Mouse (Mus musculus) kidney, embryonic 15.5 days (tissue): ENCODE results near the gene Gpbp1l1. TPM values are rescaled to one million over a fixed set of nuclear protein-coding genes. Genes with fewer than 3 reads are reported as not detected.

ENCODE experiments used
- ATAC-seq: fragments of 200-750 bp; cut with Nextera tagmentation; replicated peaks from 2 replicates; pipeline ENCODE4 v1.8.0; 2017; ENCODE audit warnings: moderate TSS enrichment; ENCODE audit not compliant: low FRiP score
- H3K27ac ChIP-seq: fragments of 300-500 bp; sonication (generic); 2 replicates; pipeline ENCODE4 v1.5.1; 2015; ENCODE audit warnings: mild to moderate bottlenecking, inconsistent platforms
- H3K27me3 ChIP-seq: fragments of 300-500 bp; sonication (generic); 2 replicates; pipeline ENCODE4 v1.6.1; 2015; ENCODE audit warnings: inconsistent platforms
- H3K36me3 ChIP-seq: fragments of 300-500 bp; sonication (generic); 2 replicates; pipeline ENCODE4 v1.6.1; 2015; ENCODE audit warnings: inconsistent platforms
- H3K4me1 ChIP-seq: fragments of 300-500 bp; sonication (generic); 2 replicates; pipeline ENCODE4 v1.6.1; 2015; ENCODE audit warnings: inconsistent platforms
- H3K4me2 ChIP-seq: fragments of 300-500 bp; sonication (generic); 2 replicates; pipeline ENCODE4 v1.6.1; 2015; ENCODE audit warnings: moderate library complexity, mild to moderate bottlenecking, inconsistent platforms
- H3K4me3 ChIP-seq: fragments of 300-500 bp; sonication (generic); replicated peaks from 2 replicates; pipeline ENCODE4 v1.5.1; 2015; ENCODE audit warnings: mild to moderate bottlenecking, inconsistent platforms
- H3K9ac ChIP-seq: fragments of 300-500 bp; sonication (generic); 2 replicates; pipeline ENCODE4 v1.6.1; 2015; ENCODE audit warnings: mild to moderate bottlenecking, inconsistent platforms
- H3K9me3 ChIP-seq: fragments of 300-500 bp; sonication (generic); replicated peaks from 2 replicates; pipeline ENCODE4 v1.6.1; 2016; ENCODE audit warnings: inconsistent platforms
- WGBS: fragments of 180-500 bp; shearing (Covaris S2); methylation state at CpG from one replicate; pipeline ENCODE4 v1.1.7; 2015; ENCODE audit warnings: mixed read lengths; 5-methylcytosine and 5-hydroxymethylcytosine counted together
- polyA plus RNA-seq: library from polyadenylated mRNA; unstranded; fragments of >200 nt; fragmentation: Nextera tagmentation; extraction: Ambion mirVana; gene quantifications from 2 replicates; pipeline ENCODE4 v1.2.1, GENCODE M21; 2015

Gpbp1l1 gene
- polyA plus RNA-seq, 1 experiment from 2014 or later: 40.7 TPM

- Histone ChIP-seq H3K27ac (peak overlapping the region; percentile 86), H3K9ac (peak overlapping the region; percentile 56), H3K4me3 (peak overlapping the region; percentile 58), H3K4me1 (peaks cover 25% of the 10 kb centered on the region), H3K4me2 (peak overlapping the region; percentile 91), H3K9me3 (no peaks in the 10 kb centered on the region), H3K27me3 (no peaks in the 10 kb centered on the region), H3K36me3 (peaks cover 56% of the 10 kb centered on the region)
- peak; percentile 96 for ATAC-seq
- under 1% methylated on average over 50 of the region's 50 CpGs for WGBS
Observed at GRCm38 (mm10) chr4:116596978-116597881, 39.8 kb downstream of the Gpbp1l1 start.

GRCm38 (mm10) chr4:116612621-116613020 lies 55.2 kb downstream of the Gpbp1l1 start:
- H3K4me2 ChIP-seq: no peak overlapping the region
- peaks cover 83% of the 10 kb centered on the region for H3K36me3 ChIP-seq
- H3K27me3 ChIP-seq: no peaks in the 10 kb centered on the region
- no peak overlapping the region for H3K9ac ChIP-seq
- H3K4me3 ChIP-seq: no peak overlapping the region
- no peak for ATAC-seq
- 90% methylated on average over 2 of the region's 2 CpGs for WGBS
- H3K27ac ChIP-seq: no peak overlapping the region
- H3K9me3 ChIP-seq: no peaks in the 10 kb centered on the region
- H3K4me1 ChIP-seq: no peaks in the 10 kb centered on the region

GRCm38 (mm10) chr4:116615237-116615636 lies 57.8 kb downstream of the Gpbp1l1 start:
- Histone ChIP-seq H3K4me1 (no peaks in the 10 kb centered on the region), H3K9ac (no peak overlapping the region), H3K4me3 (no peak overlapping the region), H3K36me3 (peaks cover 84% of the 10 kb centered on the region), H3K4me2 (no peak overlapping the region), H3K9me3 (no peaks in the 10 kb centered on the region), H3K27me3 (no peaks in the 10 kb centered on the region), H3K27ac (no peak overlapping the region)
- no peak for ATAC-seq
- 98% methylated on average over 2 of the region's 2 CpGs for WGBS

DNA sequence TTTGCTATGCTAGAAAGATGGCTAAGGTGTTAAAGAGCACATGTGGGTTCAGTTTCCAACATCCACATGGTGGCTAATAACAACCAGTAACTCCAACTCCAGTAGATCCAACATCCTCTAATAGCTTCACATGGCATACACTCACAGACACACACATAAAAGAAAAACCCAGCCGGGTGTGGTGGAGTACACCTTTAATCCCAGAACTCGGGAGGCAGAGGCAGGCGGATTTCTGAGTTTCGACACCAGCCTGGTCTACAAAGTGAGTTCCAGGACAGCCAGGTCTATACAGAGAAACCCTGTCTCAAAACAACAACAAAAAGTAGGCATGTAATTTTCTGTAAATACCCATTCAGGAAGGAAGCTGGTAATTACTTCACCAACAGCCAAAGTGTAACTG lies 67.4 kb downstream of the Gpbp1l1 start:
- WGBS: 90% methylated on average over 4 of the region's 4 CpGs
- no peak for ATAC-seq
- no peak overlapping the region for H3K27ac ChIP-seq
- no peaks in the 10 kb centered on the region for H3K9me3 ChIP-seq
- H3K4me2 ChIP-seq: no peak overlapping the region
- H3K9ac ChIP-seq: no peak overlapping the region
- no peak overlapping the region; the same call in 1 of the 2 replicates for H3K4me3 ChIP-seq
- peaks cover 43% of the 10 kb centered on the region for H3K36me3 ChIP-seq
- H3K27me3 ChIP-seq: no peaks in the 10 kb centered on the region
- peaks cover 19% of the 10 kb centered on the region for H3K4me1 ChIP-seq

DNA sequence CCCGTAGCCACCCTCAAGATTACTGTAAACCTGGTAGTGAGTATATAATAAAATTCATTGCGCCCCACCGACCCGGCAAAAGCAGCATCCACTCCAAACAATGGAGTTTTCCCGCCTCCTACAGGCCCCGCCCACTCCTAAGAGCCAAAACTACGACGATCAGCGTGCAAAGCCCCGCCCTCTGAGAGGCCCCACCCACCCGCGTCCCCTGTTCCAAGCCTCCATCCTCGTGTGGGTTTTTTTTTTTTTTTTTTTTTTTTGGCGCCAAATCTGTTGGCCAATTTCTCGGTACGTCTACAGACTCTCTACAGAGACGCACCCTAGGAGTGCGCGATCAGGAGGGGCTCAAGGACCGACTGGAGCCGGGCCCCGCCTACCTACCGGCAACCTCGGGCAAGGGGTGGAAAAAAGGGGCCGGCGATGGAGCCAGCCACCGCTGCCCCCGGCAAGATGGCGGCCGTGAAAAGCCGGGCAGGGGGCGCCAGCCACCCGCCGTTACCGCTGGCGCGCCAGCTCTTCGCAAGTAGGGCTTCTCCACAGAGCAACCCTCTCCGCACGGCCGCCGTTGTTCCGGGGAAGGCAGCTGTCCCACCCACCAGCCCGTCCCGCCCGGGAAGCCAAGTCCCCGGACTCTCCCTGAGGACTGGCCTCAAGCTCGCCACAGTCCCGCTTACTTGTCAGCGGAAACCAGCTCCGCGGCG lies 69.3 kb downstream of the Gpbp1l1 start:
- Histone ChIP-seq H3K36me3 (peaks cover 25% of the 10 kb centered on the region), H3K4me3 (peak overlapping the region; percentile 100), H3K27ac (peak overlapping the region; percentile 97), H3K27me3 (no peaks in the 10 kb centered on the region), H3K9ac (peak overlapping the region; percentile 97), H3K4me2 (peak overlapping the region; percentile 86), H3K4me1 (peaks cover 19% of the 10 kb centered on the region), H3K9me3 (no peaks in the 10 kb centered on the region)
- peak; percentile 78 for ATAC-seq
- WGBS: under 1% methylated on average over 53 of the region's 53 CpGs

DNA sequence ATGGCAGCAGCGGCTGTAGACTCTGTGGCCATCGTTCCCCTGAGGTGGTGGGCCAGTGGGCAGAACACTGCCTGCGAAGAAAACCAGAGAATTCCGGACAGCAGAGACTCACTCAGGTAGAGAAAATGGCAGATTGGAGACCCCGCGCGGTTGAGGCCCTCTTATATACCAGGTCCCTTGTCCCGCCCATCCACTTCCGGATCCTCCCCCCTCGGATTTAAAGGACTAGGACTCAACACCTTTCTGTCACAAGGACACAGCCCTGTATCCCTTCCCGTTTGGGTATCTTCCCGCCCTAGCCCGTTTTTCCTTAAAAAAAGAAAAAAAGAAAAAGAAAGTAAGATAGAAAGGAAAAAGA lies 69.9 kb downstream of the Gpbp1l1 start:
- Histone ChIP-seq H3K36me3 (peaks cover 24% of the 10 kb centered on the region), H3K4me2 (peak overlapping the region; percentile 86), H3K4me3 (peak overlapping the region; percentile 100), H3K4me1 (peaks cover 19% of the 10 kb centered on the region), H3K27ac (peak overlapping the region; percentile 97), H3K9ac (peak overlapping the region; percentile 97), H3K9me3 (no peaks in the 10 kb centered on the region), H3K27me3 (no peaks in the 10 kb centered on the region)
- WGBS: under 1% methylated on average over 13 of the region's 13 CpGs
- peak; percentile 94 for ATAC-seq

- WGBS: 5% methylated on average over 23 of the region's 23 CpGs
- peak; percentile 90 for ATAC-seq
Observed at GRCm38 (mm10) chr4:116627722-116628662, 70.5 kb downstream of the Gpbp1l1 start, which contains the start of gene Nasp. Nasp (minus strand) TSS chr4:116627941.

GRCm38 (mm10) chr4:116635197-116635596 lies 77.7 kb downstream of the Gpbp1l1 start:
- Histone ChIP-seq H3K4me3 (no peak overlapping the region), H3K9ac (no peak overlapping the region)
- no peak for ATAC-seq

More at GRCm38 (mm10) chr4:116627722-116628662, 70.5 kb downstream of the Gpbp1l1 start, which contains the start of gene Nasp:
- H3K4me1 ChIP-seq: peaks cover 19% of the 10 kb centered on the region
- H3K27me3 ChIP-seq: no peaks in the 10 kb centered on the region
- peaks cover 19% of the 10 kb centered on the region for H3K36me3 ChIP-seq
- peak within 1 kb of the TSS; percentile 97 for H3K27ac ChIP-seq
- peak within 1 kb of the TSS; percentile 100 for H3K4me3 ChIP-seq
- peak within 1 kb of the TSS; percentile 86 for H3K4me2 ChIP-seq
- no peaks in the 10 kb centered on the region for H3K9me3 ChIP-seq
- H3K9ac ChIP-seq: peak within 1 kb of the TSS; percentile 97

DNA sequence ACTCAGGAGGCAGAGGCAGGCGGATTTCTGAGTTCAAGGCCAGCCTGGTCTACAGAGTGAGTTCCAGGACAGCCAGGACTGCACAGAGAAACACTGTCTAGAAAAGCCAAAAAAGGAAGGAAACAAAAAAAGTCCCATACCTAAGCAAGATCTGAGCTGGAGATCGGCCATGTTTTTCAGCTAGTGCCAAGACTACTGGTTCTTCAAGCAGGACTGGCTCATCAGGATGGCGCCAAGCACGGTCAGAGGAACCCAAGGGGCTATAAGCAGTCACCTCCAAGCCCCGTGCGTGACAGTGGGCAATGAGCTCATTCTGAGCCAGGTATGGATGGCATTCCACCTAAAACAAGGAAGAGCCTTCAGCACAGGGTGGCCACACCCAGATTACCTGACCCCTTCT lies 81.4 kb downstream of the Gpbp1l1 start:
- Histone ChIP-seq H3K36me3 (peaks cover 97% of the 10 kb centered on the region), H3K27me3 (no peaks in the 10 kb centered on the region), H3K27ac (no peak overlapping the region), H3K9me3 (no peaks in the 10 kb centered on the region), H3K9ac (no peak overlapping the region), H3K4me1 (no peaks in the 10 kb centered on the region), H3K4me2 (no peak overlapping the region), H3K4me3 (no peak overlapping the region)
- no peak for ATAC-seq
- 93% methylated on average over 6 of the region's 6 CpGs for WGBS

More at GRCm38 (mm10) chr4:116635197-116635596, 77.7 kb downstream of the Gpbp1l1 start:
- no peak overlapping the region for H3K4me2 ChIP-seq
- H3K36me3 ChIP-seq: peaks cover 70% of the 10 kb centered on the region
- no peaks in the 10 kb centered on the region for H3K9me3 ChIP-seq
- no peaks in the 10 kb centered on the region for H3K27me3 ChIP-seq
- H3K4me1 ChIP-seq: no peaks in the 10 kb centered on the region
- WGBS: 89% methylated on average over 1 of the region's 1 CpGs
- no peak overlapping the region for H3K27ac ChIP-seq

- 94% methylated on average over 1 of the region's 1 CpGs for WGBS
- Histone ChIP-seq H3K9ac (no peak overlapping the region), H3K4me3 (no peak overlapping the region), H3K36me3 (peaks cover 95% of the 10 kb centered on the region), H3K4me2 (no peak overlapping the region), H3K9me3 (no peaks in the 10 kb centered on the region), H3K27me3 (no peaks in the 10 kb centered on the region), H3K4me1 (peaks cover 16% of the 10 kb centered on the region), H3K27ac (no peak overlapping the region)
- ATAC-seq: no peak
Observed at GRCm38 (mm10) chr4:116642071-116642470, 84.6 kb downstream of the Gpbp1l1 start.
